Mouse (Mus musculus) gastrocnemius, adult 18-20 months (tissue): ENCODE results near the gene Mfsd5. TPM values are rescaled to one million over a fixed set of nuclear protein-coding genes. Genes with fewer than 3 reads are reported as not detected.

Experiments
- DNase-seq: peaks from one replicate; pipeline ENCODE4 v3.0.0; 2021; ENCODE audit warnings: low spot score
- total RNA-seq, 2 experiments: library from RNA; stranded (reverse); gene quantifications; 2 replicates each; pipeline ENCODE4 v1.2.3; 2021

Gene Mfsd5
- total RNA-seq, 2 experiments from 2014 or later, result 15.7 to 16.4 TPM

DNA sequence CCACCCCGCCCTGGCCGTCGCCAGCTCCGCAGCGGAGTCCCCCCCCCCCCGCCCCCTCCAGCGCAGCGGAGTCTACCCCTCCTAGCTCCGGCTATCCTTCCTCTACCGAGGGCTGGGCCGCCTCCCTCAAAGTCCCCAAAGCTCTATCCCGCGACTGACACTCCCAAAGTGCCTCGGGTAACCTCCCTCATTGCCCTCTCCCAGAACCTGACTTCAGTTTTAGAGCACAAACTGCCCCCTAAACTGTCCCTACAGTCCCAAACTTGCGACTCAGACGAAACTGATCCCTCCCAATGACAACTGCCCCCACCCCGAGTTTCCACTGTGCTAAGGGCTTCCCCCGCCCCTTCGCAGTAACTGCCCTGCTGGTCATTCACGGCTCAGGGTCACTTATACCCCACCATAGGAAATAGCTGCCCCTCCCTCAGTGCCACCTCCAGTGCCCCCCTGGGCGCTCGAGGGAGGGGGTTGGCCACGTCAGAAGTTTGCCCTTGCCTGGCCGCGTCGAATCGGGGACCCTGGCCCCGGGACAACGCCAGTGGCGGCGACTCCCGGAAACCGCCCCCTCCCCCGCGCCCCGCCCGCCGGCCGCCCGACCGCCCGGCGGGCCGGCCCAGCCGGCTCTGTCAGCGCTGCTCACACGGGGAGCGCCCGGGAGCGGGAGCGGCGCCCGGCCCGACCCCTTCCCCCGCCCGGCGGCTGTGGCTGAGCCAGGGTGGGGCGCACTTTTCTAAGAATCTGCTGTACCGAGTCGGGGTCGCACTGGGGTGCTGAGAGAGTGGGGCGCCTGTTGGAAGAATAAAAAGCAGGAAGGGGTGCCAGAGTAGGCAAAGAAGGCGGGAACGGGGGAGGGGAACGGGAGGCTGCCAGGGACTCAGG lies 31.8 kb upstream of the Mfsd5 start:
- peak; percentile 72 for DNase-seq

GRCm38 (mm10) chr15:102248131-102248811 lies 31.0 kb upstream of the Mfsd5 start:
- no peak for DNase-seq

GRCm38 (mm10) chr15:102248812-102249191 lies 30.5 kb upstream of the Mfsd5 start:
- no peak for DNase-seq

DNA sequence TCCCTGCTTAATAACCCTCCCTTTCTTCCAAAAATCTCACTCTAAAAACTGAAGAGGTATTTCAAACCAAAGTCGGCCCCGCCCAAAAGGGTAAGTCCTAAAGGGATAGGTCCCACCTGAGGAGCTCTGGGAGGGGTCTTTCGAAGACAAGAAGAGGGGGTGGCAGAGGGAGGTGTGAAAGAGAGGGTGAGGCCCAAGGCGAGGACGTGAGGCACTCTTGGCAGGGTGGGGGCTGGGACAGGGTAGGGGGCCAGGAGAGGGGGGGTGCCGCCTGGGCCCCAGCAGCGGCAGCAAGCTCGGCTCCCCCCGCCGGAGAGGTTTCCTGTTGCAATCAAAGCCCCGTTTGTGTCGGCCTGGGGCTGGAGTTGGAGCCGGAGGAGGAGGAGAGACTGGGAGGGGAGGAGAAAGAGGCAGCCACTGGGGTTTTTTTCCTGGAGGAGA lies 30.0 kb upstream of the Mfsd5 start:
- no peak for DNase-seq

- no peak for DNase-seq
These were observed 29.3 kb upstream of the Mfsd5 start for GRCm38 (mm10) chr15:102249967-102250366.

- no peak for DNase-seq
These were observed 28.7 kb upstream of the Mfsd5 start for GRCm38 (mm10) chr15:102250521-102250920.

GRCm38 (mm10) chr15:102255547-102256255 lies 23.6 kb upstream of the Mfsd5 start:
- DNase-seq, result no peak

GRCm38 (mm10) chr15:102256431-102257201 lies 22.6 kb upstream of the Mfsd5 start:
- no peak for DNase-seq

DNA sequence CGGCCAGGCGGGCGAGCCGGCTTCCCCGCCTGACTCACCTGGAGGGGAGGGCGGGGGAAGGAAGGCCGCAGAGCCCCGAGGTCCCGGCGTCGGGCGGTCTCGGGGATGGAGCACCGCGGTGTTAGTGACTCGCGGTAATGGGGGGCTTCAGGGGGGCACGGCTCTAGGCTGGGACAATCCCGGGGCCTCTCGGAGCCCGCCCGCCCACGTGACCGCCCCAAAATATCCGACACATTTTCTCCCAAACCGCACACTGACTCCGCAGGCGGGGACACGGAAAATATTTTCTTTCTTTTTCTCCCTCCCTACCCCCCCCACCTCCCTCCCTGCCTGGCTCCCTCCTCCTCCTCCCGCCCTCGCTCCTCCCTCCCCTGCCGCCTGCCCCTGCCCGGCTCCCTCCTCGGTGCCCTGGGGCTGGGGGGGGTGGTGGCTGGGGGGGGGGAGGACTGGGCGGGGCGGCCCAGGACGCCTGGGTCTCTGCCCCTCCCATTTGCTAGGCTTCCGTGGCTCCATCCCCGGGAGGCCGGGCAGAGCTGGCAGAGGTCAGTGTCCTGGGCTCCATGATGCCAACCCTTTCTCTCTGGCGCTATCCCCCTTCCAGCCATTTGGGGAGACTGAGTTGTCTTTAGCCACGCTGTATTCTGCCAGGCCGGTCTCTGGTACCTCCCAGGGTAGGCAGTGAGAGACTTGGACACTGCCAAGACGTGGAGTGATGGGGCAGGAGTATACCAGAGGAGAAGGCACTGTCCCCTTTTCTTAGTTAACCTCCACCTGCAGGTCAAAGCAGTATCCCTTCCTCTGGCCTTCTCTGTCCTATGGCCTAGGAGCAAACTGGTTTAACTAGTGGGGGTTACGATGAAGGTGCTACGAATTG lies 21.8 kb upstream of the Mfsd5 start, which contains the start of gene Rarg:
TSS of gene Rarg (minus strand) at position 316 of the 874 bp plus-strand sequence.
- DNase-seq, result no peak

DNA sequence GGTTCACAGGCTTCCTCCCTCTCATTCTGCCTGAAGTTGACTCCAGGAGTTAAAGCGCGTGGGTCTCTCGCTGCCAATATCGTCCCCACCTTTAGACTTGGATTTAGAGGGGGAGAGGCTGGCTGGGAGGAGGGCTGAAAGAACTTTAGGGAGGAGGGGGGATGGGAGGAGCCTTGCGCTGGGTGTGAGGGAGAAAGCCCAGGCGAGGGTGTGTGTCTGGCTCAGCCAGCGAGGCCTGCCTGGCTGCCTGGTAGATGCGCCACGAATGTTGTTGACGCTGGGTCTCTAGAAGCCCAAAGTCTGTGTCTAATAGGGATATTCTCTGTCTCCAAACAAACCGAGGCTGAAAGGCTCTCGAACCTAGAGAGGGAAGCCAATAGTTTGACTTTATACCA lies 21.2 kb upstream of the Mfsd5 start:
- DNase-seq, result peak; percentile 71

GRCm38 (mm10) chr15:102258581-102259253 lies 20.5 kb upstream of the Mfsd5 start:
- no peak for DNase-seq

DNA sequence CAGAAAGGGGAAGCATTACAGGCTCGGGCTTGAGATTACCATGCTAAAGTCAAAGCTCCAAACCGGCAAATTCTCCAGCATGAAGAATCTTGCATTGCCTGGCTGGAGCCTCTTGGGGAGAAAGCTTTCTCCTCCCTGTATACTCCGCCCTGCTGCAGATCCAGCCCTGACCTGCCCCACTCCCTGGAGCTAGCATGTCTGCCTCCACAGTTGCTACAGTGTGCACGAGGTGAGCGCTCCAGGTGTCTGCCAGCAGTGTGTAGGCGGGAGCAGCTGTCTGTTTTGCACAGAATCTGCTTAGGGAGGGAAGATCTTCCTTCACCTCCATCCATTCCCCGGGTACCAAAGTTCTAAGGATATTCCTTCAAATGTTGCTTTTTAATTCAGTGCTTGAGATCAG lies 16.7 kb upstream of the Mfsd5 start:
- DNase-seq, result no peak

DNA sequence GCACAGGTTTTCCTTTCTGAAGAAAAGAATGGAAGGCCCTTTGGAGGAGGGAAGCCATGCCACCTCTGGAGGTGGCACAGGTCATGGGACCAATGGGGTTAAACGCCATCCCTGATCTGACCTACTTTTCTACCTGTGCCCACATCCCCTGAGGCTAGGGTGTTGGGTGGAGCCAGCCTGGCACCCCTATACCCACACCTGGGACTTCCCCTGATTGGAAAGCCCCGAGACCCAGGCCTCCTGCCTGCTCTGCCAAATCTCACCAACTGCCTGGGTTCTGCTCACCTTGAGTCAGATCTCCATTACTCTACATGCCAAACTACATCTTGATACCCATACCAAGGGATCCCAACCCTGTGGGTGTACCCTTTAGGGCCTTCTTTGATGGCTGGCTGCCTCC lies 16.2 kb upstream of the Mfsd5 start:
- DNase-seq, result no peak

DNA sequence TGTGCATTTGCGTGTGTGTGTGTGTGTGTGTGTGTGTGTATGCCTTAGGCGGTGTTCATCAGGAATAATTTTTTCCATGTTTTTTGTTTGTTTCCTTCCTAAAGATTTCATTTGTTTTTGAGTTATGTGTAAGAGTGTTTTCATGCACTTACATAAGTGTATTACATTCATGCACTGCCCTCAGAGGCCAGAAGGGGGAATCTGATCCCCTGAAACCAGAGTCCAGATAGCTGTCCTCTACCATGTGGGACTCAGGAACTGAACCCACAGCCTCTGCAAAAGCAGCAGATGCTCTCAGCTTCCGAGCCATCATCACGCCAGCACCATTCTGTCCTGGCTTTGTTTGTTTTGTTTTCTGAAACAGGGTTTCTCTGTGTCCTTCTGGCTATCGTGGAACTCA lies 13.7 kb upstream of the Mfsd5 start:
- no peak for DNase-seq

- DNase-seq, result no peak
These were observed 8.8 kb upstream of the Mfsd5 start, which contains the start of gene Gm9918 for GRCm38 (mm10) chr15:102270274-102270960. Gm9918 (plus strand) TSS chr15:102270563.

GRCm38 (mm10) chr15:102271441-102271840 lies 7.8 kb upstream of the Mfsd5 start:
- no peak for DNase-seq

DNA sequence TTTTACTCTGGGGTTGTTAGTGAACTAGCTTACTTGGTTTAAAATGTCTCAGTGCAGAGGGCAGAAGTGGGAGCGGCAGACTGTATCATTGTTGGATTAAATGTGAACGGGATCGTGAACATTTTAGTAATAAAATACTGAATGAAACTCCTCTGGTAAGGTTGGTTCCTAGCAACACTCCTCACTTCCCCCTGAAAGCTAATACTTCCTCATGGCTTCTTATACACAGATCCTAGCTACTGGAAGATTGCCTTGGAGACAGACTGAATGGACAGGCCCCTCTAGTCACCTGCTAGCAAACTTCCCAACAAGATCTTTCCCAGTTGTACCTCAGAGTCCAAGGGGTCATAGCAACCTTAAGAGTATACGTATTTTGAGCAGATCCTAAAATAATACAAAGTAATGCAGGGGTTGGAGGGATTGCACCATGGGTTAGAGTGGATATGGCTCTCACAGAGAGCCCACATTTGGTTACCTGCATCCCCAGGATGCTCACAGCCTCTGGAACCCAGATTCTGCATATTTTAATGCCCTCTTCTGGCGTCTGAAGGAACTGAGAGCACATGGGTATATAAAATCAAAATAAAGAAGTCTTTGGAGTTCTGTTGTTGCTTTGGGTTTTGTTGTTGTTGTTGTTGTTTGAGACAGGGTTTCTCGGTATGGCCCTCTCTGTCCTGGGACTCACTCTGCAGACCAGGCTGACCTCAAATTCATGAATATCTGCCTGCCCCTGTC lies 5.1 kb upstream of the Mfsd5 start:
- DNase-seq, result no peak

DNA sequence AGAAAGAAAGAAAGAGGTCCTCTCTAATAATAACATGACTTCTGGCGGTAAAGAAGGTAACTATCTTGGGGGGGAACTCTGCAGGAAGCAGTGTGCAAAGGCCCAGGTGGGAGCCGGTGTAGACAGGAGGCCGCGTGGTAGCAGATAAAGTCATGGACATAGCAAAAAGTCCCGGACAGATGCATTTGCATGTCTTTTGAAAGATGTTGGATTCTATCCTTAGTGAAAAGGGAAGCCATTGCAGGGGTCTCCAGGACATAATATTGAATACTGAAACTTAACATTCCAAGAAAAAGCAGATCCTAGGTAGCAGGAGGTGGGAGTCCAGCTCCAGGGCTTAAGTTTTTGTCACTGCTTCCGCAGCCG lies 545 bp upstream of the Mfsd5 start:
- DNase-seq, result no peak
